Mouse (Mus musculus): ENCODE results near the gene Hoxb3. TPM values are rescaled to one million over a fixed set of nuclear protein-coding genes. Genes with fewer than 3 reads are reported as not detected.

The Hoxb3 gene
- polyA plus RNA-seq, 1 experiment from 2014 or later: not detected

- no peak for ATAC-seq
- peaks cover 89% of the 10 kb centered on the region for H3K27me3 ChIP-seq (replicated peaks; ENCODE audit: control insufficient read depth, insufficient read depth, low read length)
- no peaks in the 10 kb centered on the region for H3K36me3 ChIP-seq (ENCODE audit: control insufficient read depth, insufficient read depth)
- peaks cover 5% of the 10 kb centered on the region for H3K4me1 ChIP-seq (replicated peaks; ENCODE audit: control insufficient read depth, insufficient read depth, low read length)
- 2% methylated on average over 4 of the region's 4 CpGs for WGBS
- no peak overlapping the region for H3K9ac ChIP-seq (replicated peaks; ENCODE audit: low read depth, low read length)
- no peak overlapping the region for H3K4me2 ChIP-seq (ENCODE audit: low read length)
- H3K9me3 ChIP-seq (ENCODE audit: control insufficient read depth, low read length): no peaks in the 10 kb centered on the region
- no peak overlapping the region for H3K4me3 ChIP-seq (replicated peaks; ENCODE audit: low read length)
- no peak overlapping the region for H3K27ac ChIP-seq (ENCODE audit: low read length)
These were observed 19.4 kb downstream of the Hoxb3 start for GRCm38 (mm10) chr11:96342576-96342930.

DNA sequence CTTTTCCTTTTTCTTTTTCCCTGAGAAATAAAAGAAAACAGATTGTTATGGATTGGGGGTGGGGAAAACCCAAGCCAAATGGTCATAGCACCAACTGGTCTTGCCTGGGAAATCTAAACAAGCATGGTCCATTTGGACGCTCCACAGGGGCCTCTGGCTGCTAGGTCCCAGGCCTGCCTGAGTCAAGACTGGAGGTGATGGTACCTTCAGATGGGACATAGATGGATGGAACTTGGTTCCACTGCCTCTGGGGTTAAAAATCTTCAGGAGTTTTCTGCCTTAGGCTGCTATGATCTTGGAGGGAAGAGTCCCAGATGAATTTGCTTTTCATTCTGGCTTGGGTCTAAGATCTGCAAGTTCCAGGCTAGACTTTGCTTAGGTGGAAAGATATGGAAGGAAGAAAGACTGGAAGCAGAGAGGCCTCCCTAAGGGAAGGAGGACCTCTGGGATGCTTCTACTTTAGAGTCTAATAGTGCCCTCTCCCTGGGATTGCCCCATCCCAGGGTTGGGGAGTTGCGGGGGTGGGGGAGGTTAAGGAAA lies 20.1 kb downstream of the Hoxb3 start:
- Histone ChIP-seq H3K36me3 (ENCODE audit: control insufficient read depth, insufficient read depth) (no peaks in the 10 kb centered on the region), H3K4me2 (ENCODE audit: low read length) (no peak overlapping the region), H3K4me1 (replicated peaks; ENCODE audit: control insufficient read depth, insufficient read depth, low read length) (peaks cover 5% of the 10 kb centered on the region), H3K27ac (ENCODE audit: low read length) (no peak overlapping the region), H3K4me3 (replicated peaks; ENCODE audit: low read length) (no peak overlapping the region), H3K9ac (replicated peaks; ENCODE audit: low read depth, low read length) (no peak overlapping the region), H3K9me3 (ENCODE audit: control insufficient read depth, low read length) (no peaks in the 10 kb centered on the region), H3K27me3 (replicated peaks; ENCODE audit: control insufficient read depth, insufficient read depth, low read length) (peaks cover 88% of the 10 kb centered on the region)
- 5% methylated on average over 2 of the region's 2 CpGs for WGBS
- ATAC-seq: no peak

- ATAC-seq: no peak
- H3K4me2 ChIP-seq (ENCODE audit: low read length): no peak overlapping the region
- H3K27ac ChIP-seq (ENCODE audit: low read length): no peak overlapping the region
- H3K9ac ChIP-seq (replicated peaks; ENCODE audit: low read depth, low read length): no peak overlapping the region
- no peak overlapping the region for H3K4me3 ChIP-seq (replicated peaks; ENCODE audit: low read length)
- H3K27me3 ChIP-seq (replicated peaks; ENCODE audit: control insufficient read depth, insufficient read depth, low read length): peaks cover 88% of the 10 kb centered on the region
- no peaks in the 10 kb centered on the region for H3K9me3 ChIP-seq (ENCODE audit: control insufficient read depth, low read length)
- H3K36me3 ChIP-seq (ENCODE audit: control insufficient read depth, insufficient read depth): no peaks in the 10 kb centered on the region
- H3K4me1 ChIP-seq (replicated peaks; ENCODE audit: control insufficient read depth, insufficient read depth, low read length): peaks cover 5% of the 10 kb centered on the region
- WGBS: under 1% methylated on average over 40 of the region's 40 CpGs
These were observed 21.1 kb downstream of the Hoxb3 start for GRCm38 (mm10) chr11:96344061-96344877.

DNA sequence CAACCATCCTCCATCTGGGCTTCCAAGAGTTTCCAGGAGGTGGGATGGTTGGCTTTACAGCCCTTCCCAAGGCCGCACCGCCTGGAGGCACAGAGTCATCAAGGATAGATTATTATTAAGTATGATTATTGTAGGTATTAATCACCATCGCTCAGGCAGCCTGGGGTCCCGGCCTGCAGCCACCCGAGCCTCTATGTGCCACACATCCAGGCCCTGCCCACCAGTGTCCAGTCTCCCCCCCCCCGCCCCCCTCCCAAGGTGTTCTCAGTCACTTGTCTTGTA lies 21.7 kb downstream of the Hoxb3 start:
- Histone ChIP-seq H3K9ac (replicated peaks; ENCODE audit: low read depth, low read length) (no peak overlapping the region), H3K4me1 (replicated peaks; ENCODE audit: control insufficient read depth, insufficient read depth, low read length) (peaks cover 5% of the 10 kb centered on the region), H3K27ac (ENCODE audit: low read length) (no peak overlapping the region), H3K9me3 (ENCODE audit: control insufficient read depth, low read length) (no peaks in the 10 kb centered on the region), H3K36me3 (ENCODE audit: control insufficient read depth, insufficient read depth) (no peaks in the 10 kb centered on the region), H3K4me3 (replicated peaks; ENCODE audit: low read length) (no peak overlapping the region), H3K27me3 (replicated peaks; ENCODE audit: control insufficient read depth, insufficient read depth, low read length) (peaks cover 88% of the 10 kb centered on the region), H3K4me2 (ENCODE audit: low read length) (no peak overlapping the region)
- WGBS: 4% methylated on average over 6 of the region's 6 CpGs
- no peak for ATAC-seq

DNA sequence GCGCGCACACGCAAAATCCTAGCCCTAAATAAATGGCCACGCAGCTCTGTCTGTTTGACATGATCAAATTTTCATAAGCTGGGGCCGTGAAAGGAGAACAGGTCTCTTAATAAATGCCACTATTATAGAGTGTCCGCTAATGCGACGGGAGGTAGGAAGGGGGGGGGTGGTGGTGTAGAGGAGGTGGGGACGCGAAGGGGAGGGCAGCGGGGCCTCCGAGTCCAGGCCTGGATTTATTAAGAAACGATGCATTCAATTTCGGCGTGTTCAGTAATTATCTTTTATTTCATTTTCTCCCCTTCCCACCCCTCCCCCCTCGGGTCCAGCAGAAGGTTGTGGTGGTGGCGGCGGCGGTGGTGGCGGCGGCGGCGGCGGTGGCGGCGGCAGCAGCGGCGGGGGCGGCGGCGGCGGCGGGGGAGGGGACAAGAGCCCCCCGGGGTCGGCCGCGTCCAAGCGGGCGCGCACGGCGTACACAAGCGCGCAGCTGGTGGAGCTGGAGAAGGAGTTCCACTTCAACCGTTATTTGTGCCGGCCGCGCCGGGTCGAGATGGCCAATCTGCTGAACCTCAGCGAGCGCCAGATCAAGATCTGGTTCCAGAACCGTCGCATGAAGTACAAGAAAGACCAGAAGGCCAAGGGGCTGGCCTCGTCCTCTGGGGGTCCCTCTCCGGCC lies 22.2 kb downstream of the Hoxb3 start:
- 2% methylated on average over 50 of the region's 56 CpGs for WGBS
- Histone ChIP-seq H3K4me3 (replicated peaks; ENCODE audit: low read length) (no peak overlapping the region), H3K27ac (ENCODE audit: low read length) (no peak overlapping the region), H3K27me3 (replicated peaks; ENCODE audit: control insufficient read depth, insufficient read depth, low read length) (peaks cover 87% of the 10 kb centered on the region), H3K9ac (replicated peaks; ENCODE audit: low read depth, low read length) (no peak overlapping the region), H3K9me3 (ENCODE audit: control insufficient read depth, low read length) (no peaks in the 10 kb centered on the region), H3K36me3 (ENCODE audit: control insufficient read depth, insufficient read depth) (no peaks in the 10 kb centered on the region), H3K4me1 (replicated peaks; ENCODE audit: control insufficient read depth, insufficient read depth, low read length) (peaks cover 5% of the 10 kb centered on the region), H3K4me2 (ENCODE audit: low read length) (no peak overlapping the region)
- ATAC-seq: no peak

DNA sequence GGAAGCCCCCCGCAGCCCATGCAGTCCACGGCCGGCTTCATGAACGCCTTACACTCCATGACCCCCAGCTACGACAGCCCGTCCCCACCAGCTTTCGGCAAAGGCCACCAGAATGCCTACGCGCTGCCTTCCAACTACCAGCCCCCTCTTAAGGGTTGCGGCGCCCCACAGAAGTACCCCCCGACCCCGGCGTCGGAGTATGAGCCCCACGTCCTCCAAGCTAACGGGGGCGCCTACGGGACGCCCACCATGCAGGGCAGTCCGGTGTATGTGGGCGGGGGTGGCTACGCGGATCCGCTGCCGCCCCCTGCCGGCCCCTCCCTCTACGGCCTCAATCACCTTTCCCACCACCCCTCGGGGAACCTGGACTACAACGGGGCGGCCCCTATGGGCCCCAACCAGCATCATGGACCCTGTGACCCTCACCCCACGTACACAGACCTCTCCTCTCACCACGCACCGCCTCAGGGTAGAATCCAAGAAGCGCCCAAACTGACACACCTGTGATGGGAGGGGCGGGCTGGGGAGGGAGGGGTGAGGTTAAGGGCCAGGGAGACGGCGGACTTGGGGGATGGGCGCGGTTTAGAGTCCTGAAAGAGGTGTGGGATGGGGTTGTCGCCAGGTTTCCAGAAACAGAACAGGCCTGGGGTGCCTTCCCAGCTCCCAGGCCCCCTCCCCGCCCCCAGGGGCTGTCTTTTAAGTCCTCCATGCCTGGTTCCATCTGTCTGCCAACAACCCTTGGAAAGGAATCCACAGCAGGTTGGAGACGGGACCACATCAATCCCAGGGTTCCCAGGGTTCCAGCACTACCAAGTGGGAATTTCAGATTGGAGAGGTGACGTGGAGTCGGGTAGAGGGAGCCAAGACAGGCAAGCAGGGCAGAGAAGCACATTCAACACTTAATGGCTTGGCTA lies 23.0 kb downstream of the Hoxb3 start:
- ATAC-seq: no peak
- WGBS: under 1% methylated on average over 39 of the region's 45 CpGs
- Histone ChIP-seq H3K9me3 (ENCODE audit: control insufficient read depth, low read length) (no peaks in the 10 kb centered on the region), H3K9ac (replicated peaks; ENCODE audit: low read depth, low read length) (no peak overlapping the region), H3K4me2 (ENCODE audit: low read length) (no peak overlapping the region), H3K27me3 (replicated peaks; ENCODE audit: control insufficient read depth, insufficient read depth, low read length) (peaks cover 91% of the 10 kb centered on the region), H3K27ac (ENCODE audit: low read length) (no peak overlapping the region), H3K36me3 (ENCODE audit: control insufficient read depth, insufficient read depth) (no peaks in the 10 kb centered on the region), H3K4me1 (replicated peaks; ENCODE audit: control insufficient read depth, insufficient read depth, low read length) (peaks cover 5% of the 10 kb centered on the region), H3K4me3 (replicated peaks; ENCODE audit: low read length) (no peak overlapping the region)

DNA sequence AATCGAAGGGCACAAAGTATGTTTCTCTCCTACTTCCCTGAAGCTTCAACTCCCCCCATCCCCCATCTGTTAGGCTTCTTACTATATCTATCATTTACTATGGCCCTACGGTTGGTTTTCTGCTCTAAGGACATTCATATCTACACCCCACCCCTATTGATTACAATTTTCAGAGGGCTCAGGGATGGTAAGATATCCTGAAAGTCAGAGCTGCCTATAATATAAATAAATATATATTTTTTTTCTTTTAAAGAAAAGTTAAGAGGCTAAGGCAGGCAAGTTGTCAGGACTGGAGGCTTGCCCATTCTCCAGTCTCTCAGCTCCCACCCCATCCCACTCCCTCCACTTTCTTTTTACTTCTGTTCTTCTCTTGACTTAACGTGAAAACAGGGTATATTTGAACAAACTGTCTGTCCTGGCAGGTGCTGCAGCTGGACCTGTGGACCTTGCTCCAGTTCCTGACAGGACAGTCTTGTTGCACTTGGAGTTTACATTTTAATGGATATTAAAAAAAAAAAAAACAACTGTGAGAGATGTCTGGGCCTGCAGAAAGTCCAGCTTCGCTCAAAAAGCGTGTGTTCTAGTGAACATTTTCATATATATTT lies 23.9 kb downstream of the Hoxb3 start:
- peaks cover 5% of the 10 kb centered on the region; the same call in 1 of the 2 replicates for H3K4me1 ChIP-seq (replicated peaks; ENCODE audit: control insufficient read depth, insufficient read depth, low read length)
- ATAC-seq: no peak
- H3K4me3 ChIP-seq (replicated peaks; ENCODE audit: low read length): no peak overlapping the region
- WGBS: 5% methylated on average over 5 of the region's 5 CpGs
- H3K27ac ChIP-seq (ENCODE audit: low read length): no peak overlapping the region
- H3K36me3 ChIP-seq (ENCODE audit: control insufficient read depth, insufficient read depth): no peaks in the 10 kb centered on the region
- no peaks in the 10 kb centered on the region for H3K9me3 ChIP-seq (ENCODE audit: control insufficient read depth, low read length)
- H3K27me3 ChIP-seq (replicated peaks; ENCODE audit: control insufficient read depth, insufficient read depth, low read length): peaks cover 94% of the 10 kb centered on the region
- no peak overlapping the region for H3K9ac ChIP-seq (replicated peaks; ENCODE audit: low read depth, low read length)
- H3K4me2 ChIP-seq (ENCODE audit: low read length): no peak overlapping the region

DNA sequence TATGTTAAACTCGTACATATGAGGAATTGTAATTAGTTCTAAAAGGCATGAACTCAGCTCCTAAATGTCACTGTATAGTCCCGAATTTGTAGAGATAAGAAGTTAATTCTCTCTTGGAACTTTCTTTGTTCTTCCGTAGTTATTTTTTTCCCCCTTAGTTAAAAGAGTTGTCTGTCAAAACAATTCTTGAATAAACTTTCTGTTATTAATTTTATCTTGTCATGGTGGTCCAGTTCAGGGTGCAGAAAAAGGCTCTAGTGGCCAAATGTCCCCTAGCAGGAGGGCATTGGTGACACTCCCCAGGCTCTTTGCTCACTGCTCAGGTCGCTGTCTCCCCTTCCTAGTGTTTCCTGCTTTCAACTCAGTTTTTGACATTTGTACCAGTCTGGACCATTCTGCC lies 24.6 kb downstream of the Hoxb3 start:
- peaks cover 93% of the 10 kb centered on the region for H3K27me3 ChIP-seq (replicated peaks; ENCODE audit: control insufficient read depth, insufficient read depth, low read length)
- ATAC-seq: no peak
- no peaks in the 10 kb centered on the region for H3K9me3 ChIP-seq (ENCODE audit: control insufficient read depth, low read length)
- no peaks in the 10 kb centered on the region for H3K36me3 ChIP-seq (ENCODE audit: control insufficient read depth, insufficient read depth)
- H3K4me2 ChIP-seq (ENCODE audit: low read length): no peak overlapping the region
- WGBS: 4% methylated on average over 4 of the region's 4 CpGs
- no peak overlapping the region for H3K27ac ChIP-seq (ENCODE audit: low read length)
- H3K4me3 ChIP-seq (replicated peaks; ENCODE audit: low read length): no peak overlapping the region
- H3K4me1 ChIP-seq (replicated peaks; ENCODE audit: control insufficient read depth, insufficient read depth, low read length): peaks cover 5% of the 10 kb centered on the region; the same call in 1 of the 2 replicates
- H3K9ac ChIP-seq (replicated peaks; ENCODE audit: low read depth, low read length): no peak overlapping the region

All from forebrain, embryonic 16.5 days (tissue).